Comparison of ENCODE assay signal across 20 mouse cellular contexts in the genomic region with DNA sequence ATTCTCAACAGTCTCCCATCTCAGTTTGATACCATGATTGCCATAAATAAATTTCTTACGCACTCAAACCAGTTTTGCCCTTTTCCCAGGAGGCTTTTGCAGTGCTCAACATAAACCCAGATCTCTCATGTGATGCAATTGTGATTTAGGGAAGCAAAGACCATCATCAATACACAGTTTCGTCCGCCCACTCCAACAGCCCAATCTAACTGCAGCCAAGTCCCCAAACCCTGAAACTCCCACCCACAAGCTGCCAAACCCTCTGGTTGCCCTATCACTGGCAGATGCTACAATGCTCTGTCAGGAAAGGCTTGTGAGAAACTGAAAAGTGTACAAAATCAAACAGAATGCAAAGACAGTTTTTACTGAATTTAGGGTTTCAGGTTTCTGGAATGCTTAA. TPM values are rescaled to one million over a fixed set of nuclear protein-coding genes. Genes with fewer than 3 reads are reported as not detected.
DNase-seq lines count a peak whose midpoint lies in the region; ATAC-seq and TF ChIP-seq lines count a peak whose summit lies in the region.
"Had no signal": no experiment of that assay in that cellular context is flagged by ENCODE, and none has a peak within 500 bp of the region (broad histone marks: within the 10 kb centered on the region; RNA-seq: fewer than 3 reads in every experiment).

No protein-coding gene starts in this region.

- no peak overlapping the region for H3K27ac ChIP-seq in forebrain, embryonic 11.5 days (ENCODE audit: low read depth, low read length)
- H3K27ac ChIP-seq in forebrain, postnatal 0 days (ENCODE audit: low read depth, low read length) = no peak overlapping the region
- H3K27ac ChIP-seq in kidney, embryonic 14.5 days (ENCODE audit: low read depth, low read length) = no peak overlapping the region
- H3K27ac ChIP-seq: embryonic facial prominence, embryonic 10.5 days; heart, adult 2 months; heart, embryonic 15.5 days; macrophage; midbrain, embryonic 12.5 days had no signal

- no peaks in the 10 kb centered on the region for H3K9me3 ChIP-seq in forebrain, embryonic 11.5 days (ENCODE audit: control insufficient read depth, low read length)
- H3K9me3 ChIP-seq in forebrain, postnatal 0 days (ENCODE audit: low read length) = no peaks in the 10 kb centered on the region
- no peaks in the 10 kb centered on the region for H3K9me3 ChIP-seq in kidney, embryonic 14.5 days (ENCODE audit: control insufficient read depth, low read length)
- H3K9me3 ChIP-seq: embryonic facial prominence, embryonic 10.5 days; heart, embryonic 15.5 days; midbrain, embryonic 12.5 days had no signal

- H3K4me1 ChIP-seq in forebrain, embryonic 11.5 days (replicated peaks; ENCODE audit: control insufficient read depth, insufficient read depth, low read length) = no peaks in the 10 kb centered on the region
- no peaks in the 10 kb centered on the region for H3K4me1 ChIP-seq in forebrain, postnatal 0 days (ENCODE audit: insufficient read depth)
- no peaks in the 10 kb centered on the region for H3K4me1 ChIP-seq in kidney, embryonic 14.5 days (ENCODE audit: control insufficient read depth, insufficient read depth, low read length)
- H3K4me1 ChIP-seq: heart, embryonic 15.5 days; midbrain, embryonic 12.5 days had no signal

- no peak overlapping the region for H3K4me2 ChIP-seq in forebrain, embryonic 11.5 days (ENCODE audit: low read depth, low read length, severe bottlenecking)
- no peak overlapping the region for H3K4me2 ChIP-seq in forebrain, postnatal 0 days (ENCODE audit: low read depth)
- H3K4me2 ChIP-seq in kidney, embryonic 14.5 days (replicated peaks; ENCODE audit: low read depth, low read length) = no peak overlapping the region
- H3K4me2 ChIP-seq: heart, embryonic 15.5 days; lung, embryonic 14.5 days; midbrain, embryonic 12.5 days had no signal

- H3K9ac ChIP-seq in forebrain, embryonic 11.5 days (ENCODE audit: low read length) = no peak overlapping the region
- no peak overlapping the region for H3K9ac ChIP-seq in forebrain, postnatal 0 days
- no peak overlapping the region for H3K9ac ChIP-seq in kidney, embryonic 14.5 days (ENCODE audit: low read depth, low read length)
- H3K9ac ChIP-seq: heart, embryonic 15.5 days; lung, embryonic 14.5 days; midbrain, embryonic 12.5 days had no signal

- peak; percentile 44 for ATAC-seq in frontal cortex, adult (ENCODE audit: low TSS enrichment)
- no peak for ATAC-seq in forebrain, embryonic 11.5 days (replicated peaks; ENCODE audit: low FRiP score)
- ATAC-seq in forebrain, postnatal 0 days = no peak
- no peak for ATAC-seq in kidney, embryonic 14.5 days (ENCODE audit: low FRiP score, low TSS enrichment)
- ATAC-seq: forebrain, embryonic 14.5 days had no signal

- H3K27me3 ChIP-seq in forebrain, embryonic 11.5 days (ENCODE audit: control insufficient read depth, insufficient read depth, low read length) = no peaks in the 10 kb centered on the region
- H3K27me3 ChIP-seq in forebrain, postnatal 0 days (ENCODE audit: insufficient read depth, low read length) = no peaks in the 10 kb centered on the region
- H3K27me3 ChIP-seq in kidney, embryonic 14.5 days (ENCODE audit: control insufficient read depth, insufficient read depth, low read length) = no peaks in the 10 kb centered on the region
- H3K27me3 ChIP-seq: heart, embryonic 15.5 days; midbrain, embryonic 12.5 days had no signal

- no peaks in the 10 kb centered on the region for H3K36me3 ChIP-seq in forebrain, embryonic 11.5 days (ENCODE audit: control insufficient read depth, insufficient read depth, low read length)
- H3K36me3 ChIP-seq in forebrain, postnatal 0 days (ENCODE audit: insufficient read depth) = no peaks in the 10 kb centered on the region
- H3K36me3 ChIP-seq in kidney, embryonic 14.5 days (ENCODE audit: control insufficient read depth, insufficient read depth, low read length) = no peaks in the 10 kb centered on the region
- H3K36me3 ChIP-seq: embryonic facial prominence, embryonic 10.5 days; heart, embryonic 15.5 days; midbrain, embryonic 12.5 days had no signal

- no peak overlapping the region for H3K4me3 ChIP-seq in forebrain, embryonic 11.5 days (ENCODE audit: low read depth, low read length)
- H3K4me3 ChIP-seq in forebrain, postnatal 0 days (ENCODE audit: low read depth, low read length) = no peak overlapping the region
- no peak overlapping the region for H3K4me3 ChIP-seq in kidney, embryonic 14.5 days (ENCODE audit: low read length)
- H3K4me3 ChIP-seq: embryonic facial prominence, embryonic 10.5 days; heart, adult 2 months; heart, embryonic 15.5 days; midbrain, embryonic 12.5 days; myocyte had no signal

- peak; percentile 91 to 96 for DNase-seq in layer of hippocampus, adult 18-20 months (ENCODE audit: low spot score in 2 of 2)
- peak; percentile 87 to 89 for DNase-seq in layer of hippocampus, postnatal 36 days
- peak; percentile 45 to 52 for DNase-seq in right cerebral cortex, adult 2 months (ENCODE audit: low spot score in 2 of 2)
- no peak for DNase-seq in forebrain, embryonic 11.5 days (ENCODE audit: low spot score)
- DNase-seq in spleen, postnatal 14 days (ENCODE audit: low spot score in 2 of 2) = no peak
- no peak for DNase-seq in forebrain, postnatal 0 days
- DNase-seq: adrenal gland, postnatal 14 days; gastrocnemius, postnatal 14 days; heart, adult 2 months; kidney, adult 2 months; liver; lung, embryonic 14.5 days had no signal

- WGBS in forebrain, embryonic 11.5 days = 91% methylated on average over 3 of the region's 3 CpGs
- WGBS in forebrain, postnatal 0 days = 85% methylated on average over 3 of the region's 3 CpGs
- WGBS in kidney, embryonic 14.5 days = 85% methylated on average over 3 of the region's 3 CpGs

- no peak for TF ChIP-seq CTCF in forebrain, postnatal 0 days (IDR thresholded peaks at IDR 0.05; ENCODE audit: low read depth)

RNA-seq across cellular contexts. Expression of gene Nr4a3, which starts 41.5 kb away (rescaled TPM):
- 10 to 100 TPM; 61.0 to 87.4 TPM for total RNA-seq in layer of hippocampus, adult 18-20 months (2021)
- 10 to 100 TPM; 61.9 to 74.0 TPM for total RNA-seq in layer of hippocampus, postnatal 36 days (2021)
- polyA plus RNA-seq in forebrain, embryonic 11.5 days (2014; fragmentation: Nextera tagmentation; extraction: Ambion mirVana) = 0.31 and 0.71 TPM in 2 replicates
- 13.5 and 14.9 TPM in 2 replicates for total RNA-seq in forebrain, postnatal 0 days (2014; rRNA removed)
- polyA plus RNA-seq in forebrain, postnatal 0 days (2015; fragmentation: Nextera tagmentation; extraction: Ambion mirVana) = 9.1 and 12.4 TPM in 2 replicates
- polyA plus RNA-seq in kidney, embryonic 14.5 days (2014; fragmentation: Nextera tagmentation; extraction: Ambion mirVana) = 0.04 and 0.08 TPM in 2 replicates

Comparison
In these comparisons a context has a peak if more than half of its experiments do, and no peak if none do; other contexts are left out.
1. DNase-seq: peak in layer of hippocampus, adult 18-20 months (2 of 2), layer of hippocampus, postnatal 36 days (2 of 2) and right cerebral cortex, adult 2 months (2 of 2); none in forebrain, embryonic 11.5 days (single experiment), spleen, postnatal 14 days (0 of 2) and forebrain, postnatal 0 days (single experiment).